Mouse (Mus musculus) spleen, adult 10 weeks (tissue): ENCODE measurements around the gene Dis3. TPM values are rescaled to one million over a fixed set of nuclear protein-coding genes. Genes with fewer than 3 reads are reported as not detected.

Experiments
- polyA plus RNA-seq: library from polyadenylated mRNA; stranded (reverse); fragments of 350-450 nt; fragmentation: Illumina TruSeq; extraction: RNeasy Lipid Tissue Mini Kit (QIAGEN cat#74804); gene quantifications from one replicate; pipeline ENCODE4 v1.2.3, GENCODE M21; 2015; ENCODE audit warnings: low replicate concordance; ENCODE audit not compliant: insufficient read depth

Gene Dis3
- 44.4 TPM for polyA plus RNA-seq

DNA sequence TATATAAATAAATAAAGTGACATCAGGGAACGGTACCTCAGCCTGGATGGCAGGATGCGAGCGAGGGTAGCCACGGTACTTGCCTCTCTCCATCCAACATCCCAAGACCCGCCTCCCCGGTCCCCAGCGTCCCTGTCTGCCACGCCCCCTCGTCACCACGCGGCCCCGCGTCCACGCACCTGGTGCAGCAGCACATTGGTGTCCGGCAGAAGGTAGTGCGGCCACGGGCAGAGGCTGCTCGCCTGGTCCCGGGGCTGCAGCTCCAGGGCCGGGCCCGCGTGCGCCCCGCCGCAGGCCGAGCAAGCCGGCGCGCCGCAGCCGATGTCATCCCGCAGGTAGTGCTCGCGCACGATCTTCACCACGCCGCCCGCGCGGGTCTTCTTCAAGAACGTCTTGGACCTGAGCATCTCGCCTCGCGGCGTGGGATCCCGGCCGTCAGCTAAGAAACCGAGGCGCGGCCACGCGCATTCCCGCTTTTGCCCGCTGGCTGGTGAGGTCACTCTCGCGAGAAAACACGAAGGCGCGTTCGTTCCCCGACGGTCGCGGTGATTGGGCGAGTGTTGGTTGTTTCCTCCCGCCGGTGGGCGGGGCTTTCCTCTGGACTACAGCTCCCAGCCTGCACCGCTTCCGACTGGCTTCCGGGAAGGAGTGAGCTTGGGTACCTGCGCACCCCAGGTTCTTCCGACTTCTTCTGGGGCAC lies at the start of gene Dis3, which contains the start of gene Pibf1:
Gene Dis3 (minus strand): TSS at position 504 of the 700 bp plus-strand sequence.
Gene Pibf1 (plus strand): TSS at position 158 of the 700 bp plus-strand sequence.

GRCm38 (mm10) chr14:99046031-99046781 lies 53.4 kb downstream of the Dis3 start, which contains the start of the genes Mzt1 and Bora:
Mzt1 (minus strand) TSS chr14:99046134.
Bora (plus strand) TSS chr14:99046222.

Other genes starting within 250 kb of the Dis3 start
- 16.1 TPM for gene Rpl36a-ps1, start 105.5 kb downstream of the Dis3 start, polyA plus RNA-seq
- gene Mzt1, start 53.6 kb downstream of the Dis3 start, polyA plus RNA-seq, result 63.5 TPM
- gene Bora, start 53.5 kb downstream of the Dis3 start, polyA plus RNA-seq, result 10.0 TPM
- gene Pibf1, start 346 bp downstream of the Dis3 start, polyA plus RNA-seq, result 15.1 TPM
- gene Klf5, start 198.9 kb upstream of the Dis3 start, polyA plus RNA-seq, result 0.50 TPM